Mouse (Mus musculus) midbrain, embryonic 14.5 days (tissue): Measurements from ENCODE around the gene Utp4. TPM values are rescaled to one million over a fixed set of nuclear protein-coding genes. Genes with fewer than 3 reads are reported as not detected.

Experiments
- ATAC-seq: fragments of 200-750 bp; cut with Nextera tagmentation; 2 replicates; pipeline ENCODE4 v1.8.0; 2017; ENCODE audit warnings: moderate number of reproducible peaks, moderate library complexity; ENCODE audit not compliant: low FRiP score, low TSS enrichment
- DNase-seq: peaks from one replicate; pipeline ENCODE4 v3.0.0-alpha.2; 2015
- H3K27ac ChIP-seq: fragments of 300-500 bp; sonication (generic); replicated peaks from 2 replicates; pipeline ENCODE4 v1.5.1; 2014; ENCODE audit warnings: mild to moderate bottlenecking, low read depth, low read length, moderate library complexity
- H3K27me3 ChIP-seq: fragments of 300-500 bp; sonication (generic); 2 replicates; pipeline ENCODE4 v1.6.1; 2014; ENCODE audit warnings: low read length, control low read depth, mixed read lengths; ENCODE audit not compliant: control insufficient read depth, insufficient read depth
- H3K36me3 ChIP-seq: fragments of 300-500 bp; sonication (generic); 2 replicates; pipeline ENCODE4 v1.6.1; 2014; ENCODE audit warnings: low read length, control low read depth; ENCODE audit not compliant: control insufficient read depth, insufficient read depth
- H3K4me1 ChIP-seq: fragments of 300-500 bp; sonication (generic); 2 replicates; pipeline ENCODE4 v1.6.1; 2014; ENCODE audit warnings: mild to moderate bottlenecking, antibody characterized with exemption, low read length, control low read depth; ENCODE audit not compliant: control insufficient read depth, insufficient read depth
- H3K4me2 ChIP-seq: fragments of 300-500 bp; sonication (generic); 2 replicates; pipeline ENCODE4 v1.6.1; 2014; ENCODE audit warnings: mild to moderate bottlenecking, low read length, moderate library complexity
- H3K4me3 ChIP-seq: fragments of 300-500 bp; sonication (generic); replicated peaks from 2 replicates; pipeline ENCODE4 v1.5.1; 2014; ENCODE audit warnings: low read depth, low read length
- H3K9ac ChIP-seq: fragments of 300-500 bp; sonication (generic); replicated peaks from 2 replicates; pipeline ENCODE4 v1.6.1; 2014; ENCODE audit warnings: mild to moderate bottlenecking, low read length, moderate library complexity
- H3K9me3 ChIP-seq: fragments of 300-500 bp; sonication (generic); 2 replicates; pipeline ENCODE4 v1.6.1; 2016; ENCODE audit warnings: low read length, control low read depth, mixed read lengths; ENCODE audit not compliant: control insufficient read depth
- WGBS: fragments of 180-500 bp; shearing (Covaris S2); extraction: QIAGEN DNeasy Blood & Tissue Kit; methylation state at CpG from one replicate; pipeline ENCODE4 v1.1.7; 2014; 5-methylcytosine and 5-hydroxymethylcytosine counted together
- polyA plus RNA-seq: library from polyadenylated mRNA; unstranded; fragments of >200 nt; fragmentation: Nextera tagmentation; extraction: Ambion mirVana; gene quantifications from 2 replicates; pipeline ENCODE4 v1.2.1, GENCODE M21; 2014

Gene Utp4
- polyA plus RNA-seq, 1 experiment from 2014 or later, result 44.8 TPM

DNA sequence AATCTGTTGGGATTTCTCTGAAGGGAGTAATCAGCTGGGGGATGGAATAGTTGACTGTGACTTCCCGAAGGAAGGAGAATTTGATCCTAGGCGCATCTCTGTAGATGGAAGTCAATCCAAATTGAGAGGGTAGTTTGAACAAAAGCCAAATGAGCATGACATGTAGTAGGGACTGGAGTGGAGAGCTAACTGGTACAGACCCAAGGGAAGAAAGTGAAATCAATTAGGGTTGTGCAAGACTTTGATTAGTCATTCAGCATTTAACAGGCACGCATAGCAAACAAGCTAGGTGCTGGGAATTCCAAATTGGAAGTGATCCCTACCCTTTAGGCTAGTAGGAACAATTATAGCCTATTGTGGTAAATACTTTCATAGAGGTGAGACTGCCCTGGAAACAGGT lies 48.4 kb downstream of the Utp4 start:
- 80% methylated on average over 3 of the region's 3 CpGs for WGBS
- H3K27me3 ChIP-seq, result 0 out of 2 replicates have a peak, but pooled peaks cover 5% of the 10 kb centered on the region
- H3K27ac ChIP-seq, result no peak overlapping the region
- H3K4me3 ChIP-seq, result no peak overlapping the region
- ATAC-seq (no peak), DNase-seq (no peak)
- H3K4me2 ChIP-seq, result no peak overlapping the region
- H3K4me1 ChIP-seq, result peaks cover 11% of the 10 kb centered on the region
- H3K9ac ChIP-seq, result no peak overlapping the region
- no peaks in the 10 kb centered on the region for H3K9me3 ChIP-seq
- no peaks in the 10 kb centered on the region for H3K36me3 ChIP-seq

DNA sequence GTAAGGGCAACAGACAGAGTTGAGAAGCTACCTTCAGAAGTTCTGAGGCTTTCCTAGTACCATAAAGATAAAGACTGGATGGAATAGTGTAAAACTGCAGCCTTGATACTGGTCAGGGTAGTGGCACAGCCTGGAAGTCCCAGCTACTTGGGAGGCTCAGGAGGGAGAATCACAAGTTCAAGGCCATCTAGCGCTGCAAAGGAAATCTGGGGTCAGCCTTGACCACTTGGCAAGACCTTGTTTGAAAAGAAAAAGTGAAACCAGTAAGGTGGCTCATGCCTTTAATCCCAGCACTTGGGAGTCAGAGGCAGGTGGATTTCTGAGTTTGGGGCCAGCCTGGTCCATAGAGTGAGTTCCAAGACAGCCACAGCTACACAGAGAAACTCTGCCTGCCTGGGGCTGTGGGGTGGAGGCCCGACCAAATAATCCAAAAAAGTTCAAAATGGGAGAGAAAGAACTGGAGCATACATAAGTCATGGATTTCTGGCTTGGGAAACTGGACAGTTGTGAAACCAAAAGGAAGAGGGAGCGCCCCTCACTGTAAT lies 50.5 kb downstream of the Utp4 start:
- ATAC-seq (no peak), DNase-seq (no peak)
- Histone ChIP-seq H3K9me3 (no peaks in the 10 kb centered on the region), H3K27ac (no peak overlapping the region), H3K27me3 (no peaks in the 10 kb centered on the region), H3K4me3 (no peak overlapping the region), H3K4me1 (no peaks in the 10 kb centered on the region), H3K36me3 (no peaks in the 10 kb centered on the region), H3K9ac (no peak overlapping the region), H3K4me2 (no peak overlapping the region)
- 93% methylated on average over 3 of the region's 3 CpGs for WGBS

DNA sequence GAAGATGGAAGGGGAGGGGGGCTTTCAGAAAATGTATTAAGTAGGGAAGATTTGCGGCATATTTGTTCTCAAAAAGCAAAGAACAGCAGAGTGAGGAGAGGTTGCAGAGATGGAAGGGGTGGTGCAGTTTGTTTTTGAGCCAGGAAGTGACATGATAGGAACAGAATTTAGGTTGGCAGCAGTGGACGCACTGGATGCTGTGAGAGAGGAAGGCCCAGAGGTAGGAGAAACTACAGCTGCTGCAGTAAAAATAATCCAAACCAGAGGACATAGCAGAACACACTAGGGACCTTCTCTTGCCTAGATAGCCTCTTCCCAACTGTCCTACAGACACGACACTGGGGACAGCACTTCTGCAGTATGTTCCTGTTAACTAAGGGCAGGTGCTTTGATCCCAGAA lies 51.3 kb downstream of the Utp4 start:
- 80% methylated on average over 3 of the region's 3 CpGs for WGBS
- no peak overlapping the region for H3K9ac ChIP-seq
- H3K4me1 ChIP-seq, result no peaks in the 10 kb centered on the region
- H3K4me3 ChIP-seq, result no peak overlapping the region
- no peak overlapping the region for H3K27ac ChIP-seq
- H3K4me2 ChIP-seq, result no peak overlapping the region
- no peaks in the 10 kb centered on the region for H3K27me3 ChIP-seq
- no peaks in the 10 kb centered on the region for H3K9me3 ChIP-seq
- no peaks in the 10 kb centered on the region for H3K36me3 ChIP-seq
- no peak for ATAC-seq
- DNase-seq, result no peak

DNA sequence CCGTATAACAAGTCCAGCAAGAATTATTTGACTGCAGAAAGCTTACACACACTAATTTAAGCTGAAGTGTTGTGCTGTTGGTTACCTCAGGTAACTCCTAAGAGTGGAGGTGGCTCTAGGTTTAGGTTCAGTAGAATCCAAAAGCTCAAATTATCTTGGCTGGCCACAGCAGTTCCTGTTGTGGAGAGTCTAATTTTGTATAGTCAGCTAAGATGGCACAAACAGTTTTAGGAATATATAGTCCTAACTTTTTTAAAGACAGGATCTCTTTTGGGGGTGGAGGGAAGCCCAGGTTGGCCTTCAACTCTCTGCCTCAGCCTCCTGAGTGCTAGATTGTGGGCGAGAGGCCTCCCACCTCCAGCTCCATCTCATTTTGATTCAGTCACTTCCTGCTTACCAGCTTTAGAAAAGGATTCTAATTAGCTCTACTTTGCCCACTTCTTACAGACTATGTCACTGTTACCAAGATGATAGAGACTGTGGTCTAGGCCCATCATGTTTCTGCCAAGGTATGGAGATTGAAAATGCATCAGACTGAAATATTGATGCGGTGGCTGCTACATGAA lies 55.3 kb downstream of the Utp4 start:
- Histone ChIP-seq H3K4me2 (no peak overlapping the region), H3K4me3 (no peak overlapping the region), H3K27ac (no peak overlapping the region), H3K9me3 (no peaks in the 10 kb centered on the region), H3K36me3 (no peaks in the 10 kb centered on the region), H3K4me1 (no peaks in the 10 kb centered on the region), H3K27me3 (no peaks in the 10 kb centered on the region), H3K9ac (no peak overlapping the region)
- no peak for ATAC-seq
- no peak for DNase-seq
- WGBS, result 85% methylated on average over 3 of the region's 3 CpGs

DNA sequence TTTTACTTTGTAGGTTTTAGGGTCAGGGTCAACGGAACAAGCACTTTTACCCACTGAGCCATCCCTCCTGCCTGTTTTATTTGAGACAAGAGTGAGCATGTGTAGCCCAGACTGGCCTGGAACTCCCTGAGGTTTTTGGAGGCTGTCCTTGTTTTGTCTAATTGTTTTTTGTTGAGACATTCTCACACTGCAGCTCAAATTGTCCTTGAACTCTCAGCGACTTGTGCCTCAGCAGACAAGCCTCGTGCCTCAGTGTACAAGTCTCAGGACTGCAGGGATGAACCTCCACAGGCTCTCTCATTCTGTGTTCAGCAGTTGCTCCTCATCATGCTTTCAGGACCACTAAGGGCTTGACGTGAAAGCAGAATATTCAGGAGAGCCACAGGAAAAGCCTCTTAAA lies 58.3 kb downstream of the Utp4 start:
- no peak overlapping the region for H3K4me2 ChIP-seq

DNA sequence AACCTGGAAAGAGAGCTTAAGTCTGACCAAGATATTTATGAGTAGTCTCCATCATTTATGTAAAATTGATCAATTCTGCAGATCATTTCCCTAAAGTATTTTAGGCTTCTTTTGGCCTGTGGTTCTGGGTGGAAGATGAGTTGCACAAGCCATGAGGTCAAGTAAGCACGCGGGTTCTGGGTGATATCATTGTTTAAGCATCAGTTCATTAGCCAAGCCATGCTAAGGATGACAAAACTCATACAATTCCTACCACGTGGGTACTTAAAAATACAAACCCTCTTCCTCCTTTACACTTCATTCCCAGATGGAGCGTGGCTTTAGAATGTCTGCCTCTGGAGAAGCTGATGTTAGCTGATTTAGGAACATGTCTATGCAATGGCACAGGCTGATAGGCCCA lies 60.1 kb downstream of the Utp4 start:
- Histone ChIP-seq H3K27me3 (no peaks in the 10 kb centered on the region), H3K4me2 (no peak overlapping the region), H3K4me3 (no peak overlapping the region), H3K4me1 (no peaks in the 10 kb centered on the region), H3K27ac (no peak overlapping the region), H3K36me3 (no peaks in the 10 kb centered on the region), H3K9me3 (no peaks in the 10 kb centered on the region), H3K9ac (no peak overlapping the region)
- WGBS, result 92% methylated on average over 4 of the region's 4 CpGs
- DNase-seq (no peak), ATAC-seq (no peak)

More for the DNA sequence above, 58.3 kb downstream of the Utp4 start:
- Histone ChIP-seq H3K27me3 (no peaks in the 10 kb centered on the region), H3K4me3 (no peak overlapping the region), H3K9me3 (no peaks in the 10 kb centered on the region), H3K4me1 (no peaks in the 10 kb centered on the region), H3K36me3 (no peaks in the 10 kb centered on the region), H3K9ac (no peak overlapping the region), H3K27ac (no peak overlapping the region)
- WGBS, result 79% methylated on average over 4 of the region's 4 CpGs
- no peak for DNase-seq
- no peak for ATAC-seq

DNA sequence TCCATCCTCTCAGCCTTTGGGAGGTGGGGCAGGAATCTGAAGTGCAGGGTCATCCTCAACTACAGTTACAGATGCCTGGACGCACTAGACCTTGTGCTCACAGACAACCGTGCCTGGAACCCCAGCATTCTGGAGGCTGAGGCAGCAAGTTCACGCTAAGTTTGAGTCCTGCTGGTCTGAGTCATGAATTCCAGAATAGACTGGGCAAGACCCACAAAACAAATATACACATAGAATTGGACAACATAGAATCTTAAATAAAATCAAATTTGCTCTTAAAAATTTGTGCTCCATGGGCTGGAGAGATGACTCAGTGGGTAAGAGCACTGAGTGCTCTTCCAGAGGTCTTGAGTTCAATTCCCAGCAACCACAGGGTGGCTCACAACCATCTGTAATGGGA lies 63.6 kb downstream of the Utp4 start:
- Histone ChIP-seq H3K36me3 (no peaks in the 10 kb centered on the region), H3K4me1 (no peaks in the 10 kb centered on the region), H3K9ac (no peak overlapping the region), H3K4me2 (no peak overlapping the region), H3K27ac (no peak overlapping the region), H3K27me3 (no peaks in the 10 kb centered on the region), H3K4me3 (no peak overlapping the region), H3K9me3 (no peaks in the 10 kb centered on the region)
- DNase-seq (no peak), ATAC-seq (no peak)
- WGBS, result 94% methylated on average over 3 of the region's 3 CpGs

DNA sequence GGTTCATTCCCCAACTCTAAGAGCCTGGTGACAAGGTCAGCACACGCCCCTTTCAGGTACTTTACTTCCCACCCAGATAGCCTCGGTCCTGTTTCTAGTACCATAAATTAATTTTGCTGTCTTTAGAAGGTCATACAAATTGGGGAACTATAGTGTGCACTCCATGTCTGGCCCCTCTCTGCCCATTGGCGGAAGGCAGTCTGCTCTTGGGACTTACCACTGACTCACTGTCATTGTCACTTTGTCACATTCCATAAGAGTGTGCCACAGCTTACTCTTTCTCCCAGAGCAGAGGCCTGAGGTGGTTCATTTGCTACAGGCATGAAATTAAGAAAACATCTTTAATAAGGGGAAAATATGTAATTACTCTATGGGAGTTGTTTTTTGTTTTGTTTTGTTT lies 64.8 kb downstream of the Utp4 start:
- WGBS, result 94% methylated on average over 3 of the region's 3 CpGs

DNA sequence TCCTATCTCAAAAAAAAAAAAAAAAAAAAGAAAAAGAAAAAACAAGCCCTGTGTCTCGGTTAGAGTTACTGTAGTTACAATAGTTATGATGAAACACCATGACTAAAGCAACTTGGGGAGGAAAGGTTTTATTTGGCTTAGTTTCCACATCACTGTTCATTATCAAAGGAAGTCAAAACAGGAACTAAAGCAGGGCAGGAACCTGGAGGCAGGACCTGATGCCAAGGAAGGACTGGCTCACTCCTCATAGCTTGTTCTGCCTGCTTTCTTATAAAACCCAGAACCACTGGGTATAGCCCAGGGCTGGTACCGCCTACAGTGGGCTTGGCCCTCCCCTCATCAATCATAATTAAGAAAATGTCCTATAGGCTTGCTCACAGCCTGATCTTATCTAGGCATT lies 66.2 kb downstream of the Utp4 start:
- ATAC-seq (no peak), DNase-seq (no peak)
- WGBS, result 92% methylated on average over 2 of the region's 2 CpGs
- no peaks in the 10 kb centered on the region for H3K27me3 ChIP-seq
- H3K36me3 ChIP-seq, result no peaks in the 10 kb centered on the region
- no peaks in the 10 kb centered on the region for H3K4me1 ChIP-seq
- H3K9me3 ChIP-seq, result no peaks in the 10 kb centered on the region
- no peak overlapping the region for H3K27ac ChIP-seq
- H3K9ac ChIP-seq, result no peak overlapping the region
- H3K4me3 ChIP-seq, result no peak overlapping the region
- H3K4me2 ChIP-seq, result no peak overlapping the region

More for the DNA sequence above, 64.8 kb downstream of the Utp4 start:
- no peaks in the 10 kb centered on the region for H3K4me1 ChIP-seq
- no peaks in the 10 kb centered on the region for H3K36me3 ChIP-seq
- H3K9ac ChIP-seq, result no peak overlapping the region
- DNase-seq (no peak), ATAC-seq (no peak)
- H3K9me3 ChIP-seq, result no peaks in the 10 kb centered on the region
- H3K27me3 ChIP-seq, result no peaks in the 10 kb centered on the region
- H3K27ac ChIP-seq, result no peak overlapping the region
- H3K4me3 ChIP-seq, result no peak overlapping the region
- no peak overlapping the region for H3K4me2 ChIP-seq
